Mouse (Mus musculus): ENCODE data around the gene Cpeb2.
A peak's percentile ranks its signal among the peaks of the same experiment; 100 is the strongest.

Cpeb2 gene

DNA sequence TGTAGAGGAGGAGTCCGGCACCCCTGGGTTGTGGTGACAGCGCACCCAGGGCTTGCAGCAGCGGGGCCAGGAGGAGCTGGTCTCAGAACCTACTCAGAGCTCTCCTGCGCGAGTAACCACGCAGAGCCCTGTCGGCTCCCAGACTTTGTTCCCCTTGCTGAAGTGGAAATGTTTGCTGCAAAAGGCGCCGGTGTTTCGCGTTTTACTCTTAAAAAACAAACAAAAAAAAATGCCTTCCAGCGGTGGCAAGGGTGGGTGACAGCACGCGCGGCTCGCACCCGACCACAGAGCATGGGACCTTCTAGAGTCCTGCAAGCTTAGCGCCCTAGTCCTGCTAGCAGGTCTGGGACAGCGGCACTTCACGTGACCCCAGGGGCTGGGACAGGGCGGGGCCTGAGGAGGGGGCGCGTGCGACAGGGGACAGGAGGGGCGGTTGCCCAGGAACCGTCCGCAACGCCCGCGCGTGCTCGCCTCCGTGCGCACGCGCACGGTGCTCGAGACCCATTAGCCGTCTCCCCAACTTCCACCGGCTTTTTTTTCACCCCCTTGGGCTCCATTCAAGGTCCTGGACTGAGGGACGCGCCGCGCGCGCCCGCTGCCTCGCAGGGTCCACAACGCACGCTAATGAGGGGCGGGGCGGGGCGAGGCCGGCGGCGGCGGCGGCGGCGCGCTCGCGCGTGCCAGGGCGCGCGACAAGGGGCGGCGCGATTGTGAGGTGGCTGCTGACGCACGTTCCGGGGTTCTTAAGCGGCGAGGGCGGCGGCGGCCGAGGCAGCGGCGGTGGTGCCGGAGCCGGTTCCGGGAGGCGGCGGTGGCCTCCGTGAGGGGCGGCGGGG, at the start of gene Cpeb2:
Gene Cpeb2 (plus strand): TSS at position 691 of the 836 bp plus-strand sequence.
- DNase-seq (ENCODE audit: extremely low read depth, low read depth, low spot score): peak; percentile 39

GRCm38 (mm10) chr5:43183556-43183955, 49.4 kb upstream of the Cpeb2 start:
- DNase-seq (ENCODE audit: extremely low read depth, low read depth, low spot score): no peak

DNA sequence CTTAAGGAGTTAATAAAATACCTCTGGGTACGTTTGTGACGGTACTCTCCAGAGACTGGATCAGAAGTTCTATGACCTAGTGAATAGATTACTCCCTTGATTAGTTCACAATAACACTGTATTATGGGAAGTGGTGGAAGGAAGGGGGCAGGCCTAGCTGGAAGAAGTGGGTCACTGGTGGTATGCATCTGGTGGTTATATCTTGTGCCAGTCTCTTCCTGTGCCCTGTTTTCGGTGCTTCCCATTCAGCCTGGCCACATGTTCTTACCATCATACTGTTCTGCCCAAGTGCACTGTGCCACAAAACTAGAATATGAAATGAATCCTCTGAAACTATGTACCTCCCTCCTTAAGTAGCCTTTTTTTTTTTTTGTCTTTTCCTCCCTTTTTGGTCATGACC, 48.1 kb upstream of the Cpeb2 start:
- DNase-seq (ENCODE audit: extremely low read depth, low read depth, low spot score): no peak

DNA sequence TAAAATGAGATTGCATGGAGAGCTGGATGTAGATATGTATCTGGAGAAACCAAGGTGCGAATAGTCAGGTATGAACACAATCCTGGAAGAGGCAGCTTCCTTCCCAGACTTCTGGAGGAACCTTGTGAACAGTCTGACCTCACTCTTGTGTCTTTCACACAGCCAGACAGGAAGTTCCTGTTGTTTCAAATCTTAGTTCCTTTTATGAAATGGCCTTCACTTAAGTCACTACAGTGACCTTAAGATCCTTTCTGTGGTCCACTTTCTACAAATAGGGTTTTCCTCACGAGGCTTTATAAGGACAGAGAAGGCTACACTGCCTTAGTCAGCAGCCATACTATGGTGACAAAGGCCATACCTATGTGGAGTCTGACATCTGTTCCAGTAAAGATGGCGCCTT, 47.5 kb upstream of the Cpeb2 start:
- no peak for DNase-seq (ENCODE audit: extremely low read depth, low read depth, low spot score)

DNA sequence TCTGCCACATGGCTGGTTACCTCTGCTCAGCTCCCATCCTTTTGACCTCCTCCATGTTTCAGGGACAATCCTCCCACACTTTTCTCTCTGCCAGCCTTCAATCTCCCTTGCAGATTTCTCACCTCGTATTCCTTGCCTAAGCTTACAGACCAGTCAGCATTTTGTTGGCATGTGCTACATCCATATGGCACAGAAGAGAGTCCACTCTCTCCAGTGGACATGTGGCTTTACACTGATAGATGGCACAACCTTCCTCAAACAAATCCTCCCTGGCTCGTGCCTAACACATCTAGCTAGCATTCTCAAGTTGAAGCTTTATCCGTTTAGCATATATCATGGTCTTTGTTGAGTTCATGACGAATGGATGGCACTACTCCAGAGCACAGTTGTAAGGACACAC, 32.3 kb upstream of the Cpeb2 start:
- DNase-seq (ENCODE audit: extremely low read depth, low read depth, low spot score): no peak

DNA sequence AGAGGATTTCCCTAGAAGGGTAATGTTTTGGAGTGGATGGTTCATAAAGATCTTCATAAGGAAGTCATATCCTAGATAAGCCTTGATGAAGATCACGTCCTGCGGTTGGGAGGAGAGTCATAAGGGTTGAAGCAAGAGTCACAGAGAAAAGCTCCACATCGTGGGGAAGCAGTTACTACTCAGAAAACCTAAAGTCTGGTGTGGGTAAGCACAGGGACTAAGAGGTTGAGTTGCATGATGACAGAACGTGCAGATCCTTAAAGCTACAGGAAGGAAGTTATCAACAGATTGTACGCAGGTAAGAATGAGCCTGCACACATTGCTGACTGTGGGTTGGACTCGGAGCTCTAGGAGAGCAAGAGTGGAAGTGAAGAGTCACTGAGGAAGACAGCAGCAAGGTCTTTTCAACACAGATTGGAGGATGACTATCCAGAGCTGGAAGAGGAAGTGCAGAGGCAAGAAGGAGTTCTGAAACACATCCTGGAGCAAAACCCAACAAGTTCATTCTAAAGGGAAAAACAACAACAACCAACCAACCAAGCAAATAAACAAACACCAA, 26.4 kb upstream of the Cpeb2 start:
- DNase-seq (ENCODE audit: extremely low read depth, low read depth, low spot score): no peak

DNA sequence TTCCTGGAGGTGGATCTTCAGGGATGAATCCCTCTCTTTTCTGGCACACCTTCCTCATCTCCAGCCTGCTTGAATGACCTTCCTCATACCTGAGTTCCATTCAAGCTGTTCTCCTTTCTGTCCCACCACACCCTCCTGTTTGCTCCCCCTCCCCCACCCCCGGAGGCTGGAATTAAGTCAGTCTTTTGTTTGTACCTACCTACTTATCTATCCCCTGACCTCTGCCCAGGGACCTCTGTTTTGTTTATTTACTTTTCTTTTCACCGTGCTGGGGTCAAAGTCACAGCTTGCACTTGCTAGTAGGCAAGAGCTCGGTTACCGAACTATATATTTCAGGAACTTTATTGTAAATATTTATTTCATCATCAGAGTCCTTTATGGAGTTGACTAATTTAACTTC, 15.5 kb upstream of the Cpeb2 start:
- no peak for DNase-seq (ENCODE audit: extremely low read depth, low read depth, low spot score)

DNA sequence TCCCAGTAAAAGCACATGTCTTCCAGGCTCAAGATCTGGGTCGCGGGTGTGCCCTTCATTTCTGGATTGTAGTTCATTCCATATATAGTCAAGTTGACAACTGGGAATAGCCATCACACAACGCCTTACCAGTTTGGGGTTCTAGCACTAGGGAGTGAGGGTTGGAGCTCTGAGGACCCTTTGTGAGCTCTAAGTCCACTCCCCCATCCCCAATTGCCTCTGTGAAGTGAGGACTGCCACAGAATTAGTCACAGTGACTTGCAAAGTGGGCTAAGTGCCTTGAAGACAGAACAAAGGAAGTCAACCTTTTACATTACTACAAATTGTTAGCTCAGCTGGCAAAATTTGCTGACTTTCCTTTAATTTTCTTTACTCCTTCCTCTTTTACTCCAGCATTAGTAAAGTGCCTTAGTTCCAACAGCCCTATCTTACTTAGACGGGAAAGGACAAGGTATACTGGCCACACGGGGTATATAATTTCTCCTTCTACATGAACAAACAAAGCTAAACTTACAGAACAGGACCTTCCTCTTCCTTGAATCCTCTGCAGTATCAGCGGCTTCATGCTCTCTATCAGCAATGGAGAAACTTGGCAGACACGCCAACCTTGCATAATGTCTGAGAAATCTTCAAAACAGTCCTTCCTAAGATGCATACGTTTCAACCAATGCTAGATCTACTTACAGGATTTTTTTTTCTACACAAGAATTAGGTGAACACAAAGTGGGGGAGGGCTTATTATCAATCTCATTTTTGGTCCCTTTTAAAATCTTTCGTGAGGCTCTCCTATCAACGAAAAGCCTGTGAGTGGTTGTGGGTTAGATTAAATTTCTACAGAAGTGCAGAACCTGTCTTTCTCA, 14.8 kb upstream of the Cpeb2 start:
- DNase-seq (ENCODE audit: extremely low read depth, low read depth, low spot score): no peak

DNA sequence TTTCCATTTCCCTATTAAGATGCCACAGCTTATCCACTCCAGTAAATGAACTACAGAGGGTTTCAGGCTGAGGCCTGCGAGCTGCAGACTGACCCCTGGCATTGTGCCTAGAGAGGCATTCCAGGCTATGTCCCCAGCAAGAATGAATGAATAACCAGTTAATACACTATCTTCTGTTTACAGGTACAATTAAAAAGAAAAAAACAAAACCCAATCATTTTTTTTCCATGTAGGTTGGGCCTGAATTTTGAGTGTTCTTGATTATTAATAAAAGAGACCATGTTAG, 14.2 kb upstream of the Cpeb2 start:
- no peak for DNase-seq (ENCODE audit: extremely low read depth, low read depth, low spot score)

DNA sequence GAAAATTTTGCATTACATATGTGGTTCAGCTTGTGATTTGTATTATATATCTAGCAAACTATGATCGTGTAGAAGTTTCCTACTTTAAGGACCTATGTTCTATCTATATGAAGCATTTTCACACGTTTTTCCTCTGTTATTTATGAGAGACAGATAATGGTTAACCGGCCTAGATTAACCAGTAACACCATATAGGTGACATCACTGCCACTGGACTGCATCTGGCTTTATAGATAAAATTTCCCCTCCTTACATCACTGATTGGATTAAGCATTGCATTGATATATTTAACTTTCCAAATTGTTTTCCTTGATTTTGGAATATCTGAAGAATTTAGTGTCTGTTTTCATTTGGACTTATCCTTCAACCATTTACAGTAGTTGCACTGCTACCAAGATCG, 9.6 kb upstream of the Cpeb2 start:
- DNase-seq (ENCODE audit: extremely low read depth, low read depth, low spot score): no peak

GRCm38 (mm10) chr5:43224245-43224644, 8.7 kb upstream of the Cpeb2 start:
- DNase-seq (ENCODE audit: extremely low read depth, low read depth, low spot score): no peak

- DNase-seq (ENCODE audit: extremely low read depth, low read depth, low spot score): no peak
Measured at GRCm38 (mm10) chr5:43226160-43226559, 6.8 kb upstream of the Cpeb2 start.

GRCm38 (mm10) chr5:43227607-43228006, 5.4 kb upstream of the Cpeb2 start:
- no peak for DNase-seq (ENCODE audit: extremely low read depth, low read depth, low spot score)

DNA sequence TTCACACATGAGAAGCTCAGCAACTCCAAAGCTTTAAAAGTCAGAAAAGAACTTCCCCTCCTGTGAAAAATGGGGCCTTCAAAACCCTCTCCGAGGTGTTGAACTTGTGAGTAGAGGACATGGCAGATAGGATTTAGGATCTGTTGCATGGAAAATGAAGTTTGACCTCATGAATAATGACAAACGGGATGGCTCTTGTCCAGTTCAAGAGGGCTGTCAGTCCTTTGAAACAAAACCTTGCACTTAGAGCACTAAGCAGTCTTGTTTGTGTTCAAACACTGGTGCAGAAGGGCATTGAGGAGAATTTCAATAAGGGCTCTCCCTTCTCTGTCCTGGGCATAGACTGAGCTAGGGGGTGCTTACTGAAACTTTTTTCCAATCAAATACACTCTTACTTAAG, 1.9 kb upstream of the Cpeb2 start:
- DNase-seq (ENCODE audit: extremely low read depth, low read depth, low spot score): no peak

GRCm38 (mm10) chr5:43232149-43232479, 856 bp upstream of the Cpeb2 start:
- DNase-seq (ENCODE audit: extremely low read depth, low read depth, low spot score): no peak

GRCm38 (mm10) chr5:43233316-43234181, 579 bp downstream of the Cpeb2 start:
- peak; percentile 28 for DNase-seq (ENCODE audit: extremely low read depth, low read depth, low spot score)

DNA sequence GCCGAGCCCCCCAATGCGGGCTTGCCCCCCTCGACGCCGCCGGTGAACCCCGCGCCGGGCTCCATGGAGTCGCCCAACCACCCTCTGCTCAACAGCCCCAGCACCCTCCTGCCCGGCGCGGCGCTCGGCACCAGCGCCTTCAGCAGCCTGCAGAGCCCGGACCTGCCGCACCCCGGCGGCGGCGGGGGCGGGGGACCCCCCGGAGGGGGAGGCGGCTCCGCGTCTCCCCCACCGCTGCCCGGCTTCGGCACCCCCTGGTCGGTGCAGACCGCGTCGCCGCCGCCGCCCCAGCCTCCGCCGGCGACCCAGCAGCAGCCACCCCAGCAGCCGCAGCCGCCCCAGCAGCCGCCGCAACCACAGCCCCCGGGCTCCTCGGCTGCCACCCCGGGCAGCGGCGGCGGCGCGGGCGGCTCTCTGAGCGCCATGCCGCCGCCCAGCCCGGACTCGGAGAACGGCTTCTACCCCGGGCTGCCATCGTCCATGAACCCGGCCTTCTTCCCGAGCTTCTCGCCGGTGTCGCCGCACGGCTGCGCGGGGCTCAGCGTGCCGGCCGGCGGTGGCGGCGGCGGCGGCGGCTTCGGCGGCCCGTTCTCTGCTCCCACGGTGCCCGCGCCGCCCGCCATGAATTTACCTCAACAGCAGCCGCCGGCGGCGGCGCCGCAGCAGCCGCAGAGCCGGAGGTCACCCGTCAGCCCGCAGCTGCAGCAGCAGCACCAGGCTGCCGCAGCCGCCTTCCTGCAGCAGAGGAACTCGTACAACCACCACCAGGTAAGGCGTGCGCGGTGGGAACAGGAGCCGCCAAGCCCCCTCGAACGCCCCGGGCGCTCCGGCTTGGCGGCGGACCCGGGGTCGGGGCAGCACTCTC, 1.6 kb downstream of the Cpeb2 start:
- DNase-seq (ENCODE audit: extremely low read depth, low read depth, low spot score): no peak

DNA sequence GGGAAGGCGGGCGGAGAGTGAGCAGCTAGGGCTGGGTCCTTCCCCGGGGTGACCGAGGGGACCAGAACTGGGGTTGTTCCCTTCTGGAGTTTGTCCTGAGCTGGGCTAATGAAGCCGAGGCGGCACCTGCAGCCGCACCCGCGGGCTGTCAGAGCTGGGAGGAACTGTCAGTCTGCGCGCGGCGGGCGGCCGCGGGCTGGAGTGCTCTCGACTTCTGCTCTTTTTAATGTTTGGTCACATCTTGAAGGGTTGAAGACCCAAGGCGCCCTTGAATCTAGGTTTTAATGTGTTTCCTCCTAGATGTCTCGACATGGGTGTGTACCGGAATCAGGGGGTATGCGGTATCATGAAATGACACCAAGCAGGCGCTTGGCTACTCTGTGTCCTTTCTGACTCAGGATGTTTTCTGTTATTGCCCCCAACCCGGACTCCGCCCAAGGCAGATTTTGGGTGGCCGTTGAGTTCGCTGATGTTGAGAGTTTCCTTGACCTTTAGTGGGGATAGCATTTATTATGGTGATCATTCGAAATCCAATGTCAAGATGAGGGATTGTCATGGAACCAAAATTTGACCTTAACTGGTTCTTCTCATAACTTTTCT, 2.3 kb downstream of the Cpeb2 start:
- no peak for DNase-seq (ENCODE audit: extremely low read depth, low read depth, low spot score)

- DNase-seq (ENCODE audit: extremely low read depth, low read depth, low spot score): no peak
Measured at GRCm38 (mm10) chr5:43235997-43236396, 3.0 kb downstream of the Cpeb2 start.

DNA sequence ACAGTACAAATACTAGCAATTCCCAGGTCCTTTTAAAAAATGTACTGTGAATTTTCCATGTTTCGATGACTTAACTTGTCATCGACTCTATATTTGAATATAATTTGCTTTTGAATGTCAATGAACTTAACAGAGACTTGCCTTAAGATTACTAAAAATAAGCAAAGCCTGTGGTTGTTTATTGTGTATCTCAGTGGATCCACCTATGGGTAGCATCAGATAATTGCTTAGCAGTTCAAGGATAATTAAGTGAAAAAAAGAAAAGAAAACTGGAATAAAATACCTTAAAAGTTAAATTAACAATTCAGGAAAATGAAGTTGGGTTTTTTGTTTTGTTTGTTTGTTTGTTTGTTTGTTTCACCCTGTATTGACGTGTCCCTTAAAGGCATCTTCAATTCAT, 3.5 kb downstream of the Cpeb2 start:
- no peak for DNase-seq (ENCODE audit: extremely low read depth, low read depth, low spot score)
